Mouse (Mus musculus): ENCODE data around the gene Fndc7.

DNA sequence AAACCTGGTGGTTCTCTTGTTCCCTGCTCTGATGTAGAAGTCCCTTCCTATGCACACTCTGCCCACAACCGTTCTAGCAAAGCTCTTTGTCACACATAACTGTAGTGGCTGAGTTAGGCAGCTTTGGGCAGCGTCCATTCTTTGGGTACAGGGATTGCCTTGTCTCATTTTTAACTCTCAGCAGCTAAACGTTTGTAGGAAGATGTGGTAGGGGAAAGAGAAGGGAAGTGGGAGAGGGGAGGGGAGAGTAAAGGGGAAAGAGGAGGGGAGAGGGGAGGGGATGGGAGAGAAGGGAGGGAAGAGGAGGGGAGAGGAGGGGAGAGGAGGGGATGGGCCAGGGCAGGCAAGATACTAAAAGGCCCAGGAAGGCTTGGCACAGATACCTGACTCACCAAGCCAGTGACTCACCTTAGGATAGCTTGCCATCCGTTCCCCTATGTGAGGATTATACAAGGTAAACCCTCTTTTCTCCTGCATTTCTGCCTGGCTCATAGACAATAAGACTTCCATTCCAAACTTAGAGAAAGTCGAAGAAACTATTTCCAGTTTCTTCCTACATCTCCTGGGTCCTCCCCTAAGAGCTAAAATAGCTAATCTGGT is 9.9 kb downstream of the Fndc7 start:
- TF ChIP-seq TCF3 (IDR thresholded peaks at IDR 0.05; ENCODE audit: insufficient read length, low read depth), result no peak
- no peak for TF ChIP-seq POLR2A (IDR thresholded peaks at IDR 0.05; ENCODE audit: insufficient read length, low read depth)
